Mouse (Mus musculus): ENCODE results near the gene Olfr115. TPM values are rescaled to one million over a fixed set of nuclear protein-coding genes. Genes with fewer than 3 reads are reported as not detected.

Gene Olfr115
- total RNA-seq (2021) = not detected

- no peak for DNase-seq (ENCODE audit: low spot score)
- intact Hi-C loops (cut with DNase I) = no loop called here
Measured at GRCm38 (mm10) chr17:37627009-37627408, at the start of gene Olfr115, which contains the start of gene Olfr116. Gene Olfr115 (minus strand): TSS chr17:37627109. Gene Olfr116 (minus strand): TSS chr17:37627199.

DNA sequence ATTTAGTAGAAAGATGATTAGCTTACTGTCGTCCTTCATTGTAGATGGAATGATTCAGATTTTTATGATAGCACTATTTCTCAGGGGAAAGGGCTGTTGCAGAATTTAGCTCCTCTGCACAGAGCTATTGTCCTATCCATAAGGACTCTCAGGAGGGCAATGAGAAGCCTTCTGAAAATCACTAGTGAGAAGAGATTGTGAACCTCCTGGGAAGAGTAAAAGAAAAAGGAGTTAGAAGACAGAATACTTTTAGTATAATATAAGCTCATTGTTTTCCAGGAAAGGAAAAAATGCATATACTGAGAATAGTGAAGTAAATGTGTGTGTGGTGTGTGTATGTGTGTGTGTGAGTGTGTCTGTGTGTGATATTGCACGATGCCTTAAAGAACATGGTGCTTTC lies 39.8 kb upstream of the Olfr115 start, which contains the start of gene Olfr118:
Olfr118 (plus strand) TSS at position 301 of the 400 bp plus-strand sequence.
- intact Hi-C loops (cut with DNase I) = no loop called here
- no peak for DNase-seq (ENCODE audit: low spot score)

- intact Hi-C loops (cut with DNase I) = no loop called here
- DNase-seq (ENCODE audit: low spot score) = no peak
Measured at GRCm38 (mm10) chr17:37663682-37664081, 36.8 kb upstream of the Olfr115 start, which contains the start of gene Olfr117. Gene Olfr117 (minus strand): TSS chr17:37663782.

DNA sequence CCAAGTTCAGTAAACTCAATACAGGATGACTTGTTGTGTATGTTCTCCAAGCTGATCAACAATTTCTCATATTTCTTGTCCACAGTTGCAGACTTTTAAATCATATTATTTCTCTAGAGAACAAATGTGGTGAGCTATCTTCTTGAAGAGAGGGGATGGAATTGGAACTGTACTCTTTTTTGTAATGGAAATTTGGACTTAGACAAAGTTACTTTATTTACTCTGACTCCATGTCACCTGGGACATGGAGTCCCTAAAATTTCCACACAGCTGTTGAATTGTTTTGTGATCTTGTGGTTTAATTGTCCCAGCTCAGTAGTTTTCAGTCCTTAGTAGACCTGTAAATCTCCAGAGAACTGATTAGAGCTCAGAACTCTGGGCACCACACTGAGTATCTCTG lies 34.3 kb downstream of the Olfr115 start, which contains the start of gene Olfr114:
Olfr114 (minus strand) TSS at position 101 of the 400 bp plus-strand sequence.
- DNase-seq (ENCODE audit: low spot score) = no peak
- intact Hi-C loops (cut with DNase I) = no loop called here

DNA sequence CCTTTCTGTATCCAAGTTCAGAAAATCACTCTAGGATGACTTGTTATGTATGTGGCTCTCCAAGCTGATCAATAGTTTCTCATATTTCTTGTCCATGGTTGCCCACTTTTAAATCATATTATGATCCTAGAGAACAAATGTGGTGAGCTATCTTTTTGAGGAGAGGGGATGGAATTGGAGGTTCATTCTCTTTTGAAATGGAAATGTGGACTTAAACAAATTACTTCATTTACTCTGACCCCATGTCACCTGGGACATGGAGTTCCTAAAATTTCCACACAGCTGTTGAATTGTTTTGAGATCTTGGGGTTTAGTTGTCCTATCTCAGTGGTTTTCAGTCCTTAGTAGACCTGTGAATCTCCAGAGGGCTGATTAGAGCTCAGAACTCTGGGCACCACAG lies 49.3 kb downstream of the Olfr115 start, which contains the start of gene Olfr113:
Olfr113 (minus strand) TSS at position 101 of the 400 bp plus-strand sequence.
- intact Hi-C loops (cut with DNase I) = no loop called here

DNA sequence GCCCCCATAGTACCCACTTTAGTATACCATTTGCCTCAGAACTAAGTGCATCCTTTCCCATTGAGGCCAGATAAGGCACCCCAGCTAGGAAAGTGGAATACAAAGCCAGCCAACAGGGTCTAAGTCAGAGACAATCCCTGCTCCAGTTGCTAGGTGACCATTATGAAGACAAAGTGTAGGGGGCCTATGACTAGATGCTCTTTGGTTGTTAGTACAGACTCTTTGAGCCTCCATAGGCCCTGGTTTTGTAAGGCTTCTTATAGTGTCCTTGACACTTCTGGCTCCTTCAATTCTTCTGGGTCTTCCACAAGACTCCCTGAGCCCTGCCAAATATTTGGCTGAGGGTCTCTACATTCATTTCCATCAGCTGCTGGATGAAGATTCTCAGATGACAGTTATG lies 57.6 kb downstream of the Olfr115 start, which contains the start of gene Olfr112:
Olfr112 (minus strand) TSS at position 101 of the 400 bp plus-strand sequence.
- DNase-seq (ENCODE audit: low spot score) = no peak

More for the DNA sequence above, 49.3 kb downstream of the Olfr115 start, which contains the start of gene Olfr113:
- no peak for DNase-seq (ENCODE audit: low spot score)

More for the DNA sequence above, 57.6 kb downstream of the Olfr115 start, which contains the start of gene Olfr112:
- intact Hi-C loops (cut with DNase I) = no loop called here

Other genes starting within 250 kb of the Olfr115 start
- gene Olfr105-ps, start 248.1 kb downstream of the Olfr115 start, total RNA-seq (2021) = not detected
- not detected for gene Olfr106-ps, start 236.7 kb downstream of the Olfr115 start, total RNA-seq (2021)
- not detected for gene Olfr107, start 227.9 kb downstream of the Olfr115 start, total RNA-seq (2021)
- not detected for gene Olfr108, start 181.6 kb downstream of the Olfr115 start, total RNA-seq (2021)
- not detected for gene Olfr109, start 168.2 kb downstream of the Olfr115 start, total RNA-seq (2021)
- gene H2-M2, start 143.6 kb downstream of the Olfr115 start, total RNA-seq (2021) = not detected
- gene Olfr110, start 134.6 kb downstream of the Olfr115 start, total RNA-seq (2021) = not detected
- not detected for gene Olfr111, start 119.1 kb downstream of the Olfr115 start, total RNA-seq (2021)
- gene Olfr112, start 57.7 kb downstream of the Olfr115 start, total RNA-seq (2021) = not detected
- gene Olfr113, start 49.4 kb downstream of the Olfr115 start, total RNA-seq (2021) = not detected
- gene Olfr114, start 34.4 kb downstream of the Olfr115 start, total RNA-seq (2021) = not detected
- gene Olfr116, start 90 bp upstream of the Olfr115 start, total RNA-seq (2021) = not detected
- gene Olfr117, start 36.7 kb upstream of the Olfr115 start, total RNA-seq (2021) = not detected
- gene Olfr118, start 39.9 kb upstream of the Olfr115 start, total RNA-seq (2021) = not detected
- not detected for gene Olfr119, start 69.5 kb upstream of the Olfr115 start, total RNA-seq (2021)
- gene Olfr120, start 94.7 kb upstream of the Olfr115 start, total RNA-seq (2021) = not detected
- gene Olfr121, start 121.7 kb upstream of the Olfr115 start, total RNA-seq (2021) = not detected
- not detected for gene Olfr122, start 141.5 kb upstream of the Olfr115 start, total RNA-seq (2021)
- not detected for gene Olfr123, start 166.4 kb upstream of the Olfr115 start, total RNA-seq (2021)
- gene Olfr124, start 172.8 kb upstream of the Olfr115 start, total RNA-seq (2021) = not detected
- not detected for gene Olfr125, start 205.8 kb upstream of the Olfr115 start, total RNA-seq (2021)
- not detected for gene Olfr126, start 220.4 kb upstream of the Olfr115 start, total RNA-seq (2021)

Data from heart, postnatal 25 days (tissue).